Mouse (Mus musculus) spleen, postnatal 14 days (tissue): ENCODE data around the gene Olfr30.
"Not testable (repeated sequence)": the region's sequence is repeated elsewhere in the genome, so short reads cannot be mapped to it uniquely, and the experiment has no call there.

ENCODE experiments used
- DNase-seq, 2 experiments: peaks; one replicate each; pipeline ENCODE4 v3.0.0; 2021 to 2022; ENCODE audit warnings: low spot score in 2 of 2

The Olfr30 gene

GRCm38 (mm10) chr11:58462170-58462569 lies at the start of gene Olfr30:
Gene Olfr30, minus strand, starts transcription at chr11:58462270.
- DNase-seq: no peak

- DNase-seq: not testable (repeated sequence)
Measured at GRCm38 (mm10) chr11:58509058-58509457, 47.0 kb upstream of the Olfr30 start.

GRCm38 (mm10) chr11:58502472-58502871 lies 40.4 kb upstream of the Olfr30 start, which contains the start of gene Olfr331:
Gene Olfr331, minus strand, starts transcription at chr11:58502572.
- not testable (repeated sequence) for DNase-seq

- no peak for DNase-seq
Measured at GRCm38 (mm10) chr11:58499290-58499689, 37.2 kb upstream of the Olfr30 start.

GRCm38 (mm10) chr11:58498761-58499160 lies 36.7 kb upstream of the Olfr30 start:
- DNase-seq: no peak

- DNase-seq: no peak
Measured at GRCm38 (mm10) chr11:58492455-58492854, 30.4 kb upstream of the Olfr30 start, which contains the start of gene Olfr332. Gene Olfr332, minus strand, starts transcription at chr11:58492555.

GRCm38 (mm10) chr11:58453592-58453991 lies 8.5 kb downstream of the Olfr30 start:
- DNase-seq: no peak

- DNase-seq: no peak
Measured at GRCm38 (mm10) chr11:58452759-58453158, 9.3 kb downstream of the Olfr30 start, which contains the start of gene Lypd9. Gene Lypd9, minus strand, starts transcription at chr11:58452923.

- no peak for DNase-seq
Measured at GRCm38 (mm10) chr11:58437866-58438265, 24.2 kb downstream of the Olfr30 start.

GRCm38 (mm10) chr11:58432259-58432658 lies 29.8 kb downstream of the Olfr30 start, which contains the start of gene Gm12253:
Gene Gm12253, plus strand, starts transcription at chr11:58432559.
- no peak for DNase-seq

GRCm38 (mm10) chr11:58420815-58421214 lies 41.3 kb downstream of the Olfr30 start, which contains the start of gene 1810065E05Rik:
Gene 1810065E05Rik, plus strand, starts transcription at chr11:58421111.
- no peak for DNase-seq

GRCm38 (mm10) chr11:58418336-58418735 lies 43.7 kb downstream of the Olfr30 start:
- no peak for DNase-seq

GRCm38 (mm10) chr11:58408066-58408465 lies 54.0 kb downstream of the Olfr30 start:
- DNase-seq: no peak
